Mouse (Mus musculus): ENCODE results near the gene Fam166a. TPM values are rescaled to one million over a fixed set of nuclear protein-coding genes. Genes with fewer than 3 reads are reported as not detected.

Gene Fam166a
- total RNA-seq, 2 experiments from 2014 or later = 0.69 TPM; not detected in 1

- no peak for DNase-seq (ENCODE audit: low spot score in 2 of 2)
Measured at GRCm38 (mm10) chr2:25184496-25184895, 34.0 kb upstream of the Fam166a start.

GRCm38 (mm10) chr2:25185625-25186574 lies 32.6 kb upstream of the Fam166a start:
- DNase-seq (ENCODE audit: low spot score in 2 of 2) = no peak

DNA sequence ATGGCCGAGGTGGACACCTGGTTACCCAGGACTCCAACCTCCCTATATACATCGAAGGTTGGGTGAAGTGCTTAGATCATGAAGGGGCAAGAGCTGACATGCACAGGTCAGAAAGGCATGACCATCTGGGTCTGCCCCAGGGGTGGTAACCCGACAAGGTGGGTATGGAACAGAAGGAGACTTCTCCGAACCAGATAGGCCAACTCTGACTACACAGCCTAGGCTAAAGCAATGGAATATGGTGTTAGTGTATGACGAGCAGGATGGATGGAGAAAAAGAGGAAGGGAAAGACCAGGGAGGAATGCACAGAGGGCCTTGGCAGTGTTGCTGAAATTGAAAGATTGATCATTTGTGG lies 32.0 kb upstream of the Fam166a start:
- DNase-seq (ENCODE audit: low spot score in 2 of 2) = no peak

DNA sequence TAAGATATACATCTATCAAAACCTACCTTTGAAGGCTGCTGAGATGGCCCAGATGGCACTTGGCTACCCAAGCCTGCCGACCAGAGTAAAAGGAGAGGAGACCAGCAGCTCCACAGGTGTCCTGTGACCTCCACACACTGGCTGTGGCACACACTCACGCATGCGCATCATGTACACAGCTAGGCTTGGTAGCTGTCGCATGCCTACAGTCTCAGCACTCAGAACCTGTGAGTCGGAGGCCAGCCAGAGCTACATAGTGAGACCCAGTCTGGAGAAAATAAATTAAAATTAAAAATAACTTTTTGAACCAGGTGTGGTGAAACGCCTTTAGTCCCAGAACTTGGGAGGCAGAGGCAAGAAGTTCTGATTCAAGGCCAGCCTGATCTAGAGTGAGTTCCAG lies 30.7 kb upstream of the Fam166a start:
- no peak for DNase-seq (ENCODE audit: low spot score in 2 of 2)

- peak; percentile 72 to 90 for DNase-seq (ENCODE audit: low spot score in 2 of 2)
Measured at GRCm38 (mm10) chr2:25193330-25193770, 25.2 kb upstream of the Fam166a start.

GRCm38 (mm10) chr2:25194006-25194405 lies 24.5 kb upstream of the Fam166a start:
- DNase-seq (ENCODE audit: low spot score in 2 of 2) = no peak

DNA sequence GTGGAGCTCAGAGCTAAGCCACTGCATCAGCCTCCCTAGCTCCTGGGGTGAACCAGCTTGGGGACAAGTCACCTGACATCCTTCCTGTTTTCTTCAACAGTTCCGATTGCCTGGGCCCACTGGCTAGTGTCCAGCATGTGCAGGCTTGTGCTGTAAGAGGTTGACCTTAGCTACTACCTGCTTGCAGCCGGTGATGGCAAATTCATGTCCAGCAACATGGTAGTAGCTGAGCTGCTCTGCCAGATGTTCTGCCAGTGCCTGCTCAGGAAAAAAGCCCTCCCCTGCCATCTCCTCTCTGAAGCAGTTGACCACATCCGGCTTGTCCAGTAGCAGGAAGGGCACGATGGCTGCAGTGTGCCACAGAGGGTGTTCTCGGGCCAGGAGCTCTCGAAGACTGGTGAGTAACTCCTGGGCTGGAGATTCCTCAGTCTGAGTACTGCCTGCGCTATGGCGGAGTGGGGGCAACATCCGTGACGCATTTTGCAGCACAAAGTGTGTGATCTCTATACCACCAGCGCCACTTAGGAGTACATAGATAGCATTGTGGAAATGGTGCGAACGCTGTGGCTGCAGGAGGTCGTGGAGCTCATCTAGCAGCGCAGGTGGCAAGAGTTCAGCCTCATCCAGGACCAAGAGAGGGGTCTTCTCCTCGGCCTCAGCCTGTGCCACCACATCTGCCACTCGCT lies 23.9 kb upstream of the Fam166a start:
- no peak for DNase-seq (ENCODE audit: low spot score in 2 of 2)

DNA sequence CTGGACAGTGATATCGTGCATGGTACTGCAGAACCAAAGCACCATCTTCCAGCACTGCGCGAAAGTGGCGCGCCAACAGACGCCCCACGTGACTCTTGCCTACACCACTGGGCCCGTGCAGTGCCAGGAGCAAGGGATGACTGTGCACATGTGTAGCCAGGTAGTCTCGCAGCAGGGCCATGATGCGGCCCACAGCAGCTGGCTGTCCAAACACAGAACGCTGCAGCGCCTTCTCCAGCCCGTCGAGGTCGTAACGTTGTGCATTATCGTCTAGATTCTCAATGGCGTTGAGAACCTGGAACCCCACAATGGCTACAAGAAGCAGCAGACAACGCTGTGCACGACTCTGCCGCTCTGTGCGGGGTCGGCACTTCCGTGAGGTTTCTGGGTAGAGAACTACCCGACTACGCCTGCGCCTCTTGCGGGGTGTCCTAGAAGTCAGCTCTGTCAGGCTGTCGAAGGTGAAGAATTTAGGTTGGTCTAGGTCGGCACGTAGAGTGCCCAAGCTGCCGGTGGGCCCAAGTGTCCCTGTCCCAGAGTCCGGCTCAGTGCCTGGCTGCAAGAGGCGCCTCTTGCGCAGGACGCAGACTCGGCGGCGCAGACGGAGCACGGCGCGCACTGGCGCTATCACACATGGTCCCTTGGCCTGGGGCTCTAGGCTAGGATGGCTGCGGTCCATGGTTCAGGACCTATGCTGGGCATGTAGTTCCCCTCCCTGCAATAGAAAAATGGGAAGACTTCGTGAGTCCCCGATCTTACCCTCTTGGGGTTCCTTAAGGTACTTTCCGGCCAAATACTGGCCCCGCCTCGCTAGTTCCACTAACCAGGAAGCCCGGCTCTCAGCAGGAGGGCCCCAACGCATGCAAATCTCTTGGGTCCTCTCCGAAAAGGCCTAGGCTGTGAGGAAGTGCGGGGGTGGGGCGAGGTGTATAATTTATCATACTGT lies 23.1 kb upstream of the Fam166a start:
- DNase-seq (ENCODE audit: low spot score in 2 of 2) = no peak

- no peak for DNase-seq (ENCODE audit: low spot score in 2 of 2)
Measured at GRCm38 (mm10) chr2:25196172-25196954, 22.2 kb upstream of the Fam166a start, which contains the start of gene Tor4a. Tor4a (minus strand) TSS chr2:25196886.

DNA sequence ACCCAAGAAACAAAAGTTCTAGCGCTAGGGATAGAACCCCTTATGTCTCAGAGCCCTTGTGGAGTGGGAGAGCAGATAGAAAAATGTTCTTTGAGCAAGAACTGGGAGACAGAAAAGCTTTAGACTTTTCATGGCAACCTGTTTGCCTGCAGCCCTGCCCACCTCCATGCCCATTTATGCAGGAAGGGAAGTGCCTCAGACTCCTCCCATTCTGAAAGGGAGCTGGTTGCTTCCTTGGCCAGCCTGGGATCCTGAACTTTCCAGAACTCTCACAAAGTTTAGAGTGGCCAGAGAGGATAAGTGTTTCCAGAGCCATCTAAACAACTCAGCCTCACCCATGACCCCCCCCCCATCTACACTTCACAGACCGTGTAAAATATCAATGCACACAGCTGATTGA lies 21.4 kb upstream of the Fam166a start:
- DNase-seq (ENCODE audit: low spot score in 2 of 2) = no peak

DNA sequence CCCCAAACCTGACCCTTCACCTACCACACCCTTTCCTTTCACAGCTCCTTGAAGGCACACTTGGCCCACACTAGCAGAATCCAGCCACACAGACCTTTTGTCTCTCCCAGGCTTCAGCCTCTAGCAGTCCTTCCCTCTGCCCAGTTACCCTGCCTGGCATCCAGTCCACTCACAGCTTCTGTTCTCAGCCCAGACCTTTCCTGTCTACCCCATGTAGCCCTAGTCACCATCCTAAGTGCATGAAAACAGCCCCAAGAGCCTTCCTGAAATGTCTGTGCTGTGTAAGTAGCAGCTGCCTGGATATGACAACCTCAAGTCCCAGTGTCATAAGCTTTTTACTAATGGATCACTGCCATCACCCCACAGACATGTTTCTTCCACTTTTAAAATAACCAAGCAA lies 20.6 kb upstream of the Fam166a start:
- DNase-seq (ENCODE audit: low spot score in 2 of 2) = no peak

DNA sequence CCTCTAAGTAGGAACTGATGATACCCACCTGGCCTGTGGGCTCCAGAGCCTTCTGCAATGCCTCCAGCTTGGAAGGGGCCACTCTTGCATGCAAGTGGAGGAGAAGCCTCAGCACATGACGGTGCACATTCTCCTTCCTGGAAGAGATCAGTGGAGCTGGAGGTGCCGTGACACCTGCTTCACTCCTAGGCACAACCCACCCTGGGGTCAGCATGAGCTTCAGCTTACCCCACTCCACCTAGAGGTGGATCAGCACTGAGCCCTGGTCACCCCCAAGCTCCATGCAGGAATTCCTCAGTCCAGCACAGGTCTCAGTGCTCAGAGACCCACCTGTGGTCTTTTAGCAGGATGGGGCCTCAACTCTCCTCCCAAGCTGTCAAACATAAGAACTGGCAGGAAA lies 17.9 kb upstream of the Fam166a start:
- DNase-seq (ENCODE audit: low spot score in 2 of 2) = no peak

DNA sequence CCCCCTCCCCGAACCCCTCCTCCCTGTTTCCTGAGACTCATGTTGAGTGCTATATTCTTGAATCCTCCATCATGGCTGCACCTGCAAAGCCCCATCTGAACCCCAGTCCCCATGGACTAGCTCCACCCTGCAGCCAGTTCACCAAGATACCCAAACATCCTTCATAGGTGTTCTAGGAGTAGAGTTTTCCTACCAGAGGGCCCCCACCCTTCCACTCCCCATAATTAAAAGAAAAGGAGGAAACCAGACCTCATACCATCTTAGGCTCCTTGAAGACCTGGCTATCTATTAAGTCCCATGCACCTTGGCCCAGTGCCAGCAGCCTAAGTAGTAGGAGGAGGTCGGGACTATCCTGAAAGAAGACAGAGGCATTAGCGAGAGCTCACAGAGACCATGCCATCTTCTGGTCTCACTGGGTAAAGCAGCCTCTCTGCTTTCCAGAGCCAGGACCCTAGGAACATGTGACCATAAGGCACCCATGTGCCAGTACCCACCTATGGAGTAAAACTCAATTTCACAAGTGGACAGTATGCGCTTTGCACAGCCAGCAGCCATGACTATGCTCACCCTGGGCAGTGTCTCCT lies 14.8 kb upstream of the Fam166a start:
- no peak for DNase-seq (ENCODE audit: low spot score in 2 of 2)

GRCm38 (mm10) chr2:25207593-25207992 lies 11.0 kb upstream of the Fam166a start:
- no peak for DNase-seq (ENCODE audit: low spot score in 2 of 2)

DNA sequence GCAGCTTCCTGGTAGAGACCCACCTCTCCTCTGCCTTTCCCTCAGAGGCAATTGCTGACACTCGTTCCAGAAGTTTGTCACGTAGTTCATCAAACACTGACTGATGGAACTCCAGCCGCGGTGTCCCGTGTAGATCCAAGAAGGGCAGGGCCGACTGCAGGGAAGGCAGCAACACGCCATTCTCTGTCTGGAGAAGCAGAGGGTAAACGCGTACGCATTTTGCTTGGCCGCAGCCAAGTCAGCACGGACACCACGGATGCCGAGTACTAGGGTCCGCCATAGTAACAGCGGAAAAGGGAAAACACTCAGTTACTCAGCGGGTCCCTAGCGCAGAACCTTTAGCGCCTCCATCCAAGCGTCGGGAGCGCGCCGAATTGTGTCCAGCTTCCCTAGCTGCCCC lies 7.9 kb upstream of the Fam166a start:
- DNase-seq (ENCODE audit: low spot score in 2 of 2) = no peak

- DNase-seq (ENCODE audit: low spot score in 2 of 2) = peak; percentile 69 to 84
Measured at GRCm38 (mm10) chr2:25211121-25211670, 7.3 kb upstream of the Fam166a start, which contains the start of gene Nelfb. Nelfb (minus strand) TSS chr2:25211489.

GRCm38 (mm10) chr2:25213266-25213865 lies 5.2 kb upstream of the Fam166a start:
- no peak for DNase-seq (ENCODE audit: low spot score in 2 of 2)

DNA sequence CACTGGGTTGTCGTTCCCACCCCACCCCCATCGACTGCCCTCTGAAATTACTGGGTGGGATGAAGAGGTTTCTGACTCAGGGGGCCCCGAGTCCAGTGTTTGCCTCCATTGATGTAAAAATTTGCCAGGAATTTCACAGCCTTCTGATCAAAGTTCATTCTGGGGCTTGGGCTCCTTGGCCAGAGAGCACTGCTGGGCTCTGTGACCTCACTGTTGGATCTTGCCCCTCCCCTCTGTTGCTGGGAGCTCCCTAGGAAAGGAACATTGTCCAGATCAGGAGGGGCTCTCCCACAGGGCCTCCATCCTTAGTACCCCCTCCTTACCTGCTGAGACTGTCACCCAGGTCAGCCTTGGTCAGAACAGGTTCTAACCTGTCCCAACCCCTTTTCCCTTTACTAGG lies 4.1 kb upstream of the Fam166a start, which contains the start of gene Stpg3:
Gene Stpg3 (minus strand): TSS at position 194 of the 400 bp plus-strand sequence.
- DNase-seq (ENCODE audit: low spot score in 2 of 2) = no peak

GRCm38 (mm10) chr2:25217666-25218065 lies 879 bp upstream of the Fam166a start:
- no peak for DNase-seq (ENCODE audit: low spot score in 2 of 2)

Data from layer of hippocampus, adult 18-20 months (tissue).